Mouse (Mus musculus) ES-E14 (cell line): ENCODE data around the gene Sh2b3.

ENCODE experiments used
- CHD2 ChIP-seq: IDR thresholded peaks from 2 replicates; pipeline ENCODE4 v1.6.1; 2014; ENCODE audit warnings: mild to moderate bottlenecking, low read depth, low read length, inconsistent platforms
- HCFC1 ChIP-seq: IDR thresholded peaks from 2 replicates; pipeline ENCODE4 v1.6.1; 2012; ENCODE audit warnings: low read length, inconsistent platforms, borderline replicate concordance; ENCODE audit not compliant: insufficient read depth
- MAFK ChIP-seq: IDR thresholded peaks from 2 replicates; pipeline ENCODE4 v1.6.1; 2014; ENCODE audit warnings: mild to moderate bottlenecking, low read depth, low read length, inconsistent platforms; ENCODE audit not compliant: insufficient read depth
- ZC3H11A ChIP-seq: IDR thresholded peaks from 2 replicates; pipeline ENCODE4 v1.6.1; 2012; ENCODE audit warnings: low read depth, mild to moderate bottlenecking, inconsistent platforms, low read length, borderline replicate concordance

DNA sequence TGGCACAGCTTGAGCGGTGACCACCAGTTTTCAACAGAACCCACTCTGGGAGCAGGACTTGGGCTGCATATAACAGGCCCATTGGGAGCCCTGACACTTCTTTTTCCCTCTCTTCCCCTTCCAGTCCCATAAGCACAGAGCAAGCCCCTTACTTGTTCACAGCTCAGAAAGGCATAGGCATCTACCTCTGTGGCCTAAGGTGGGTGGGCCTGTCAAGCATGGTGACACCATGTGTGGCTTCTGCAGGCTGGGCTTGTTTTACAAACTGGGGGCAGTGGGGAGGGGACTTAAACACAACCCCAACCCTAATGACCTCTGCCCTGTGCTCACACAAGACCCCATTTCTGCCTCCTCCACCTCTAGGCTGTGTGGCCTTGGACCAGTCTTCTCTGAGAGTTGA lies 13.8 kb downstream of the Sh2b3 start:
- no peak for TF ChIP-seq MAFK
- TF ChIP-seq CHD2 = no peak
- no peak for TF ChIP-seq HCFC1
- no peak for TF ChIP-seq ZC3H11A
